Mouse (Mus musculus) spleen, embryonic (tissue): ENCODE results near the gene Nppa.

Experiments
- CTCF ChIA-PET: fragments of 350-600 bp; sonication (Branson Sonifier 250); formaldehyde crosslinking; loops from one replicate; lab custom pipeline; 2022; lab: Charles Lee

Nppa gene

GRCm38 (mm10) chr4:148051046-148051776 is 50.7 kb downstream of the Nppa start:
- CTCF ChIA-PET, result no interaction called here
